Mouse (Mus musculus) embryonic fibroblast, embryonic 13.5 days (primary cell): ENCODE measurements around the gene Phf8. TPM values are rescaled to one million over a fixed set of nuclear protein-coding genes. Genes with fewer than 3 reads are reported as not detected.
"Not testable (repeated sequence)": the region's sequence is repeated elsewhere in the genome, so short reads cannot be mapped to it uniquely, and the experiment has no call there.

Source experiments
- H3K27ac ChIP-seq: 2 replicates; pipeline ENCODE4 v1.5.1; 2012; ENCODE audit warnings: low read length, control low read depth, inconsistent platforms; ENCODE audit not compliant: insufficient read depth
- H3K4me1 ChIP-seq: 2 replicates; pipeline ENCODE4 v1.6.1; 2011; ENCODE audit warnings: low read length; ENCODE audit not compliant: control insufficient read depth, insufficient read depth
- H3K4me3 ChIP-seq: 2 replicates; pipeline ENCODE4 v1.5.1; 2011; ENCODE audit warnings: mild to moderate bottlenecking, control low read depth, low read length; ENCODE audit not compliant: insufficient read depth
- CTCF ChIP-seq: IDR thresholded peaks from 2 replicates; pipeline ENCODE4 v1.5.1; 2011; ENCODE audit warnings: mild to moderate bottlenecking, control low read depth, low read length, moderate library complexity, borderline replicate concordance; ENCODE audit not compliant: insufficient read depth
- POLR2A ChIP-seq: IDR thresholded peaks from 2 replicates; pipeline ENCODE4 v1.6.1; 2011; ENCODE audit warnings: low read depth, mild to moderate bottlenecking, control low read depth, low read length, moderate library complexity
- polyA plus RNA-seq: library from polyadenylated mRNA; stranded (reverse); fragments of >200 nt; gene quantifications from 2 replicates; pipeline ENCODE4 v1.2.4, GENCODE M21; 2011; ENCODE audit warnings: low read depth; ENCODE audit not compliant: missing spikeins, insufficient read length

The Phf8 gene
- polyA plus RNA-seq = 18.4 and 24.1 TPM in 2 replicates

GRCm38 (mm10) chrX:151520458-151521322 lies at the start of gene Phf8:
Phf8 (plus strand) TSS chrX:151520672.
- peak within 1 kb of the TSS; percentile 76 for H3K4me3 ChIP-seq
- peak within 1 kb of the TSS; percentile 86 for H3K27ac ChIP-seq
- peak; percentile 70 for TF ChIP-seq POLR2A
- no peak for TF ChIP-seq CTCF
- H3K4me1 ChIP-seq = no peaks in the 10 kb centered on the region

- no peak for TF ChIP-seq POLR2A
- TF ChIP-seq CTCF = no peak
- Histone ChIP-seq H3K4me3 (no peak overlapping the region), H3K4me1 (no peaks in the 10 kb centered on the region), H3K27ac (no peak overlapping the region)
These were observed 32.3 kb upstream of the Phf8 start for GRCm38 (mm10) chrX:151488128-151488527.

- not testable (repeated sequence) for H3K4me3 ChIP-seq, H3K27ac ChIP-seq, H3K4me1 ChIP-seq
These were observed 27.2 kb upstream of the Phf8 start for GRCm38 (mm10) chrX:151493269-151493668.

GRCm38 (mm10) chrX:151496596-151496995 lies 23.9 kb upstream of the Phf8 start:
- Histone ChIP-seq H3K4me3 (no peak overlapping the region), H3K4me1 (no peaks in the 10 kb centered on the region), H3K27ac (no peak overlapping the region)
- TF ChIP-seq POLR2A (no peak), CTCF (no peak)

GRCm38 (mm10) chrX:151508536-151508935 lies 11.9 kb upstream of the Phf8 start:
- no peak overlapping the region for H3K27ac ChIP-seq
- H3K4me1 ChIP-seq = no peaks in the 10 kb centered on the region
- TF ChIP-seq CTCF (no peak), POLR2A (no peak)

GRCm38 (mm10) chrX:151509906-151510305 lies 10.6 kb upstream of the Phf8 start:
- no peak overlapping the region for H3K27ac ChIP-seq
- no peaks in the 10 kb centered on the region for H3K4me1 ChIP-seq
- H3K4me3 ChIP-seq = no peak overlapping the region

More at GRCm38 (mm10) chrX:151508536-151508935, 11.9 kb upstream of the Phf8 start:
- H3K4me3 ChIP-seq = no peak overlapping the region

GRCm38 (mm10) chrX:151513066-151513465 lies 7.4 kb upstream of the Phf8 start:
- no peak for TF ChIP-seq CTCF
- H3K27ac ChIP-seq = no peak overlapping the region
- H3K4me1 ChIP-seq = no peaks in the 10 kb centered on the region
- no peak overlapping the region for H3K4me3 ChIP-seq

More at GRCm38 (mm10) chrX:151509906-151510305, 10.6 kb upstream of the Phf8 start:
- TF ChIP-seq POLR2A (no peak), CTCF (no peak)

GRCm38 (mm10) chrX:151513694-151514093 lies 6.8 kb upstream of the Phf8 start:
- TF ChIP-seq CTCF = no peak
- no peak for TF ChIP-seq POLR2A
- no peak overlapping the region for H3K4me3 ChIP-seq
- no peak overlapping the region for H3K27ac ChIP-seq
- no peaks in the 10 kb centered on the region for H3K4me1 ChIP-seq

GRCm38 (mm10) chrX:151518181-151518580 lies 2.3 kb upstream of the Phf8 start:
- Histone ChIP-seq H3K27ac (no peak overlapping the region), H3K4me1 (no peaks in the 10 kb centered on the region), H3K4me3 (no peak overlapping the region)
- TF ChIP-seq CTCF (no peak), POLR2A (no peak)

GRCm38 (mm10) chrX:151520127-151520457 lies 380 bp upstream of the Phf8 start:
- Histone ChIP-seq H3K4me1 (no peaks in the 10 kb centered on the region), H3K4me3 (peak overlapping the region; percentile 29), H3K27ac (peak overlapping the region; percentile 46; the same call in 1 of the 2 replicates)
- no peak for TF ChIP-seq CTCF
- no peak for TF ChIP-seq POLR2A
